Mouse (Mus musculus): ENCODE data around the gene Prrg1. TPM values are rescaled to one million over a fixed set of nuclear protein-coding genes. Genes with fewer than 3 reads are reported as not detected.

Prrg1 gene
- 1.5 and 3.8 TPM in 2 replicates for polyA plus RNA-seq (2012; rRNA removed; ENCODE audit: low replicate concordance)

DNA sequence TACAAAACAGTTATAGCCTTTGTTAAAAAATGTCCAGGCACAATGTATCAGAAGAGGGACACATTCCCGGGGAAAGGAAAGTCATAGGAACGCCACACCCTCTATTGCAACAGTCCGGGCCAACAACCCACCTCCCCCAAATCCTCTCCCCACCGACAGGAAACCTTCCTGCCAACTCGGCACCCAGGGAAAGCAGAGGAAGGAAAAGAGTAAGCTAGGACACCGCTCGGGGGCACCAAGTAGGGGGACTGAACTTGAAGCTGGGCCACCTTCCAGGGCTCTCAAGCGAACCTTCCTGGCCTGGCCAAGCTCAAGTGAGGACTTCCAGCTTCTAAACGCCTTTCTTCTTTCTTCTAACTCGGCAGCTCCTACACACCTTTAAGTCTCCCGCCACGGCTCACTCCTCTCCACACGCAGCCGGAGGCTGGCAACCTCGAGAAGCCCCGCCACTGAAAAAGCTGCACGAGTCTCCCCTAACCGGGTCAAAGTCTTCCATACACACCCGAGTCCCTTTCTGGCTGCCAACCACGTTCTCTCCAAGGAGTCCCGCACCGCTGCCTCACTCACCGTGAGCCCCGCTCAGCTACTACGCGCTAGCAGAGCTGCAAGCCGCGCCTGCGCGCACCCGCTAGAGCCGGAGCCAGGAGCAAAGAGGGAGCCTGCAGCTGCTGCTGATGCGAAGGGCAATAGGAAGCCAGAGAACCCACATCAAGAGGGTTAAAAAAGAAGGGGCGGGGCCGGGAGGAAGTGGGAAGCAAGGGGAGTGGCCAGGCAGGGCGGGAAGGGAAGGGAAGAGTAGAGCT lies at the start of gene Prrg1:
Prrg1 (minus strand) TSS at position 695 of the 803 bp plus-strand sequence.

Other genes starting within 250 kb of the Prrg1 start
- gene 4930480E11Rik, start 214.3 kb downstream of the Prrg1 start, polyA plus RNA-seq (2012; rRNA removed; ENCODE audit: low replicate concordance) = not detected in 2 replicates
- not detected in 2 replicates for gene Fam47c, start 153.9 kb upstream of the Prrg1 start, polyA plus RNA-seq (2012; rRNA removed; ENCODE audit: low replicate concordance)

Data from mammary gland, adult 2 months (tissue).